In the genomic region with DNA sequence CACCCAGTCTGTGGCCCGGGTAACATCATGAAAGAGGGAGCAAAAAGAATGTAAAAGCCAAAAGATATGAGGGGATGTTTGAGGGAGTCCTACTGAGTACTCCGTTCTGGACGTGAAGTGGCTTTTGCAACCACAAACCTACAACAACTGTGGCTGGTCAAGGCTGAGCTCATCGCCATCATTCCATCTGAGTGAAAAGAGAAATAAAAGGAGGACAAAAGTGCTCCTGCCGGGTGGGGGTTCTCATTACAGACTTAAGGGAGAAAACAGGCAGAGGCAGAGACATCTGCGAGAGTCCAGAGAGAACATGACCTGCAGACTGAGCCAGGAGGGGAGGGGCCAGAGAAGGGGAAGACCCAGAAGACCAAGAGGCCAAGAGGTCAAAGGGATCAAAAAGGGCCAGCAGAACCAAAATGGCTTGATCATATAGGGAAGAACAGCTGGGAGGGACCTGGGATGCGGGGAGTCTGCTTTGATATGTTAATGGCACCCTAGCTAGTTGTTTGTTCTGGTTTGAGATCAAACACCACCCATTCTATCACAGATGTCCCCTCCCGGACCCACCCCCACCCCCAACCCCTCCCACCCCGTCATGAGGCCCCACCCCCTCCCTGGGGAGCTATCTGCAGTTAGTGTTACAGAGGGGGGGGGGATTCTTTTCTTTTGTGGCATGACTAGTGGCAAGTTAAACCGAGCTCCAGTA, we compare ENCODE assay signal across 13 mouse cellular contexts. TPM values are rescaled to one million over a fixed set of nuclear protein-coding genes. Genes with fewer than 3 reads are reported as not detected.
DNase-seq lines count a peak whose midpoint lies in the region; ATAC-seq and TF ChIP-seq lines count a peak whose summit lies in the region.
"Had no signal": no experiment of that assay in that cellular context is flagged by ENCODE, and none has a peak within 500 bp of the region (broad histone marks: within the 10 kb centered on the region; RNA-seq: fewer than 3 reads in every experiment).

No protein-coding gene starts in this region.

- H3K9me3 ChIP-seq in embryonic facial prominence, embryonic 10.5 days, result peaks cover 15% of the 10 kb centered on the region; the same call in 1 of the 2 replicates
- H3K9me3 ChIP-seq in hindbrain, embryonic 14.5 days (ENCODE audit: control insufficient read depth, low read length), result peaks cover 12% of the 10 kb centered on the region; the same call in 1 of the 2 replicates

- TF ChIP-seq POLR2A in myocyte (IDR thresholded peaks at IDR 0.05; ENCODE audit: insufficient read length, low read depth), result no peak

- DNase-seq in R1 (ENCODE audit: low read depth, low spot score), result peak; percentile 98
- peak; percentile 46 for DNase-seq in embryonic facial prominence, embryonic 10.5 days (ENCODE audit: low spot score)
- no peak for DNase-seq in hindbrain, embryonic 14.5 days (ENCODE audit: low spot score)
- no peak for DNase-seq in left cerebral cortex, postnatal 14 days (ENCODE audit: low spot score in 2 of 2)
- no peak for DNase-seq in left cerebral cortex, adult 11 months (ENCODE audit: low spot score)
- no peak for DNase-seq in kidney, adult 11 months
- DNase-seq: adrenal gland, postnatal 14 days; cerebellum, adult 18-20 months; heart, adult 2 months; liver, postnatal 0 days; thymus, adult 2 months had no signal

- peak overlapping the region; percentile 23; the same call in 1 of the 2 replicates for H3K4me3 ChIP-seq in embryonic facial prominence, embryonic 10.5 days
- no peak overlapping the region for H3K4me3 ChIP-seq in hindbrain, embryonic 14.5 days (replicated peaks; ENCODE audit: low read length)
- H3K4me3 ChIP-seq in myocyte, result no peak overlapping the region
- H3K4me3 ChIP-seq: heart, adult 2 months had no signal

- 22% methylated on average over 10 of the region's 10 CpGs for WGBS in embryonic facial prominence, embryonic 10.5 days
- 12% methylated on average over 10 of the region's 10 CpGs for WGBS in hindbrain, embryonic 14.5 days

- H3K79me2 ChIP-seq in myocyte (ENCODE audit: control insufficient read depth, insufficient read depth), result no peaks in the 10 kb centered on the region

- ATAC-seq in hindbrain, embryonic 14.5 days (ENCODE audit: low FRiP score), result peak; percentile 31; the same call in 1 of the 2 replicates
- ATAC-seq: intestine, postnatal 0 days; liver, postnatal 0 days had no signal

- no peak overlapping the region for H3K27ac ChIP-seq in embryonic facial prominence, embryonic 10.5 days (replicated peaks)
- H3K27ac ChIP-seq in hindbrain, embryonic 14.5 days, result no peak overlapping the region; the same call in 1 of the 2 replicates
- H3K27ac ChIP-seq: heart, adult 2 months had no signal

- H3ac ChIP-seq in myocyte (ENCODE audit: control insufficient read depth, insufficient read length), result no peak overlapping the region

- peaks cover 20% of the 10 kb centered on the region for H3K4me1 ChIP-seq in embryonic facial prominence, embryonic 10.5 days
- H3K4me1 ChIP-seq in hindbrain, embryonic 14.5 days (replicated peaks; ENCODE audit: control insufficient read depth, insufficient read depth, low read length), result no peaks in the 10 kb centered on the region

- H3K4me2 ChIP-seq in hindbrain, embryonic 14.5 days (replicated peaks), result peak overlapping the region; percentile 39
- peak overlapping the region; percentile 34 for H3K4me2 ChIP-seq in myocyte (ENCODE audit: low read depth)

- 0 out of 2 replicates have a peak, but pooled peaks cover under 1% of the 10 kb centered on the region for H3K27me3 ChIP-seq in embryonic facial prominence, embryonic 10.5 days (replicated peaks; ENCODE audit: low read depth, poor library complexity, severe bottlenecking)
- no peaks in the 10 kb centered on the region for H3K27me3 ChIP-seq in hindbrain, embryonic 14.5 days (ENCODE audit: control insufficient read depth, insufficient read depth, low read length)
- no peaks in the 10 kb centered on the region for H3K27me3 ChIP-seq in myocyte (ENCODE audit: control insufficient read depth, insufficient read depth, insufficient read length)

- H3K36me3 ChIP-seq in embryonic facial prominence, embryonic 10.5 days (replicated peaks), result no peaks in the 10 kb centered on the region
- no peaks in the 10 kb centered on the region for H3K36me3 ChIP-seq in hindbrain, embryonic 14.5 days (replicated peaks; ENCODE audit: control insufficient read depth, insufficient read depth)
- H3K36me3 ChIP-seq in myocyte (ENCODE audit: control insufficient read depth, insufficient read depth), result no peaks in the 10 kb centered on the region

- intact Hi-C loops in left cerebral cortex, postnatal 14 days (cut with DNase I), result no loop called here

- H3K9ac ChIP-seq in hindbrain, embryonic 14.5 days, result no peak overlapping the region
- H3K9ac ChIP-seq: liver, postnatal 0 days had no signal

TF ChIP-seq in myocyte, 11 proteins besides CTCF, POLR2A, EP300 and RAD21:
- TF ChIP-seq REST (IDR thresholded peaks at IDR 0.05; ENCODE audit: insufficient read depth, insufficient read length), result no peak
- TF ChIP-seq POLR2AphosphoS2 (IDR thresholded peaks at IDR 0.05; ENCODE audit: insufficient read length, low read depth), result no peak
- no peak for TF ChIP-seq TCF3 (IDR thresholded peaks at IDR 0.05; ENCODE audit: insufficient read length, low read depth)
- TF ChIP-seq TCF12 (IDR thresholded peaks at IDR 0.05; ENCODE audit: insufficient read depth, poor library complexity, severe bottlenecking), result no peak
- no peak for TF ChIP-seq SRF (IDR thresholded peaks at IDR 0.05; ENCODE audit: control insufficient read depth, insufficient read length, low read depth)
- no peak for TF ChIP-seq MYOD1 (IDR thresholded peaks at IDR 0.05; ENCODE audit: control insufficient read depth in 1 of 3, insufficient read length in 2 of 3, low read depth in 2 of 3)
- TF ChIP-seq E2F4 (IDR thresholded peaks at IDR 0.05; ENCODE audit: insufficient read depth), result no peak
- no peak for TF ChIP-seq CEBPB (IDR thresholded peaks at IDR 0.05; ENCODE audit: insufficient read depth, poor library complexity, severe bottlenecking)
- TF ChIP-seq MYOG (IDR thresholded peaks at IDR 0.05; ENCODE audit: control insufficient read depth in 1 of 3, insufficient read depth in 1 of 3, insufficient read length in 2 of 3, low read depth in 2 of 3), result no peak
- no peak for TF ChIP-seq MAX (IDR thresholded peaks at IDR 0.05; ENCODE audit: low read depth)
- no peak for TF ChIP-seq USF1 (IDR thresholded peaks at IDR 0.05; ENCODE audit: low read depth)

RNA-seq across cellular contexts. Expression of gene 2510009E07Rik, which starts 7.3 kb away (rescaled TPM):
- 12.7 and 14.2 TPM in 2 replicates for polyA plus RNA-seq in embryonic facial prominence, embryonic 10.5 days (2016; fragmentation: Nextera tagmentation; extraction: Ambion mirVana)
- 45.4 and 50.6 TPM in 2 replicates for polyA plus RNA-seq in hindbrain, embryonic 14.5 days (2014; fragmentation: Nextera tagmentation; extraction: Ambion mirVana)
- 4.4 TPM for polyA plus RNA-seq in myocyte (2012; fragmentation: generic; extraction: Trizol)
- 10 to 100 TPM; 54.7 to 59.9 TPM for total RNA-seq in left cerebral cortex, postnatal 14 days (2021)

Comparison
In these comparisons a context has a peak if more than half of its experiments do, and no peak if none do; other contexts are left out.
1. DNase-seq: peak in R1 (single experiment) and embryonic facial prominence, embryonic 10.5 days (single experiment); none in hindbrain, embryonic 14.5 days (single experiment), left cerebral cortex, postnatal 14 days (0 of 2), left cerebral cortex, adult 11 months (single experiment) and kidney, adult 11 months (single experiment).